Mouse (Mus musculus): Measurements from ENCODE around the gene Rnf151. TPM values are rescaled to one million over a fixed set of nuclear protein-coding genes. Genes with fewer than 3 reads are reported as not detected.

Rnf151 gene
- polyA plus RNA-seq, 1 experiment from 2014 or later, result 0.15 TPM

GRCm38 (mm10) chr17:24745526-24746497 lies 27.9 kb upstream of the Rnf151 start:
- Histone ChIP-seq H3K9me3 (ENCODE audit: control insufficient read depth, low read length) (no peaks in the 10 kb centered on the region), H3K4me2 (ENCODE audit: low read length) (no peak overlapping the region), H3K9ac (ENCODE audit: low read length) (no peak overlapping the region), H3K4me1 (replicated peaks; ENCODE audit: control insufficient read depth, insufficient read depth, low read length) (0 out of 2 replicates have a peak, but pooled peaks cover 6% of the 10 kb centered on the region), H3K27ac (ENCODE audit: low read depth) (no peak overlapping the region), H3K4me3 (ENCODE audit: low read depth, low read length) (no peak overlapping the region), H3K36me3 (ENCODE audit: control insufficient read depth, insufficient read depth, low read length) (peaks cover 9% of the 10 kb centered on the region; the same call in 1 of the 2 replicates), H3K27me3 (replicated peaks; ENCODE audit: control insufficient read depth, insufficient read depth, low read length) (peaks cover 11% of the 10 kb centered on the region)
- 25% methylated on average over 7 of the region's 7 CpGs for WGBS
- DNase-seq (ENCODE audit: low spot score) (peak; percentile 90), ATAC-seq (replicated peaks; ENCODE audit: low FRiP score, low TSS enrichment, low read depth) (peak; percentile 56; the same call in 1 of the 2 replicates)

DNA sequence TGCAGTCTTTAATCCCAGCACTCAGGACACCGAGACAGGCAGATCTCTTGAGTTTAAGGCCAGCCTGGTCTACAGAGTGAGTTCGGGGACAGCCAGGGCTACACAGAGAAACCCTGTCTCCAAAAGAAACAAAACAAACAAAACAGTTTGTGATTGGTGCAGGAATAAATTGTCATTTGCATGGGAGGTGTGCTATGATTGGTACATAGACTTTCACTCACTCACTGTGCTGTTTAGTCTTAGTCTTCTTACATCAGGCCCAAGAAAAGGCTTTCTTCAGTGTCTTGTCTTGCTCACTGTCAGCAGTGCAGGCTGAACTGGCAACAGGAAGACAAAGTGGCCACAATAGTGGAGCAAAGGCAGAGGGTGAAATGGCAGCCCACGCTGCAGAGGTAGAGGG lies 26.5 kb upstream of the Rnf151 start:
- Histone ChIP-seq H3K4me3 (ENCODE audit: low read depth, low read length) (no peak overlapping the region), H3K27ac (ENCODE audit: low read depth) (no peak overlapping the region), H3K36me3 (ENCODE audit: control insufficient read depth, insufficient read depth, low read length) (peaks cover 15% of the 10 kb centered on the region; the same call in 1 of the 2 replicates), H3K9me3 (ENCODE audit: control insufficient read depth, low read length) (no peaks in the 10 kb centered on the region), H3K4me1 (replicated peaks; ENCODE audit: control insufficient read depth, insufficient read depth, low read length) (0 out of 2 replicates have a peak, but pooled peaks cover 6% of the 10 kb centered on the region), H3K9ac (ENCODE audit: low read length) (no peak overlapping the region), H3K27me3 (replicated peaks; ENCODE audit: control insufficient read depth, insufficient read depth, low read length) (no peaks in the 10 kb centered on the region), H3K4me2 (ENCODE audit: low read length) (no peak overlapping the region)
- ATAC-seq (replicated peaks; ENCODE audit: low FRiP score, low TSS enrichment, low read depth) (no peak), DNase-seq (ENCODE audit: low spot score) (no peak)
- 73% methylated on average over 3 of the region's 3 CpGs for WGBS

- ATAC-seq (replicated peaks; ENCODE audit: low FRiP score, low TSS enrichment, low read depth) (no peak), DNase-seq (ENCODE audit: low spot score) (no peak)
- Histone ChIP-seq H3K4me1 (replicated peaks; ENCODE audit: control insufficient read depth, insufficient read depth, low read length) (0 out of 2 replicates have a peak, but pooled peaks cover 6% of the 10 kb centered on the region), H3K4me2 (ENCODE audit: low read length) (no peak overlapping the region), H3K36me3 (ENCODE audit: control insufficient read depth, insufficient read depth, low read length) (peaks cover 15% of the 10 kb centered on the region; the same call in 1 of the 2 replicates), H3K27me3 (replicated peaks; ENCODE audit: control insufficient read depth, insufficient read depth, low read length) (no peaks in the 10 kb centered on the region), H3K4me3 (ENCODE audit: low read depth, low read length) (no peak overlapping the region), H3K9me3 (ENCODE audit: control insufficient read depth, low read length) (no peaks in the 10 kb centered on the region), H3K27ac (ENCODE audit: low read depth) (no peak overlapping the region), H3K9ac (ENCODE audit: low read length) (no peak overlapping the region)
- 71% methylated on average over 5 of the region's 5 CpGs for WGBS
Observed at GRCm38 (mm10) chr17:24743896-24744295, 26.0 kb upstream of the Rnf151 start.

GRCm38 (mm10) chr17:24742307-24742706 lies 24.4 kb upstream of the Rnf151 start:
- Histone ChIP-seq H3K4me3 (ENCODE audit: low read depth, low read length) (no peak overlapping the region), H3K4me1 (replicated peaks; ENCODE audit: control insufficient read depth, insufficient read depth, low read length) (peaks cover 6% of the 10 kb centered on the region; the same call in 1 of the 2 replicates), H3K27ac (ENCODE audit: low read depth) (no peak overlapping the region), H3K36me3 (ENCODE audit: control insufficient read depth, insufficient read depth, low read length) (peaks cover 15% of the 10 kb centered on the region; the same call in 1 of the 2 replicates), H3K4me2 (ENCODE audit: low read length) (no peak overlapping the region), H3K9ac (ENCODE audit: low read length) (no peak overlapping the region), H3K27me3 (replicated peaks; ENCODE audit: control insufficient read depth, insufficient read depth, low read length) (no peaks in the 10 kb centered on the region), H3K9me3 (ENCODE audit: control insufficient read depth, low read length) (no peaks in the 10 kb centered on the region)
- DNase-seq (ENCODE audit: low spot score) (no peak), ATAC-seq (replicated peaks; ENCODE audit: low FRiP score, low TSS enrichment, low read depth) (no peak)
- WGBS, result 79% methylated on average over 8 of the region's 8 CpGs

DNA sequence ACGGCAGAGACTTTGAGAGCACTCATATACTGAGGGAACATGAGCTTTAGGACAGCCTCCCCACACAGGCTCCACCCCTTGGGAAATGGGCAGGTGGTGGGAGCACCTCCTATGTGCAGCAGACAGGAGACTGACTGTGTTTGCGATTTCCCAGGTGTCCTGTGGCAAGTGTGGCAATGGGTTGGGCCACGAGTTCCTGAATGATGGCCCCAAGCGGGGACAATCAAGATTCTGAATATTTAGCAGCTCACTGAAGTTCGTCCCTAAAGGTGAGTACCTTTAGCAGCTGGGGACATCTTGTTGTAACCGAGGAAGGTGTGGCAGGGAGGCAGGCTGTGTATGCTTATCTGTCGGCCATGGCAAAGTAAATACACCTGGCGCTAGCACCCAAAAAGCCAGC lies 22.1 kb upstream of the Rnf151 start:
- Histone ChIP-seq H3K27me3 (replicated peaks; ENCODE audit: control insufficient read depth, insufficient read depth, low read length) (no peaks in the 10 kb centered on the region), H3K9me3 (ENCODE audit: control insufficient read depth, low read length) (no peaks in the 10 kb centered on the region), H3K4me3 (ENCODE audit: low read depth, low read length) (no peak overlapping the region), H3K27ac (ENCODE audit: low read depth) (no peak overlapping the region), H3K36me3 (ENCODE audit: control insufficient read depth, insufficient read depth, low read length) (peaks cover 15% of the 10 kb centered on the region; the same call in 1 of the 2 replicates), H3K4me1 (replicated peaks; ENCODE audit: control insufficient read depth, insufficient read depth, low read length) (peaks cover 7% of the 10 kb centered on the region; the same call in 1 of the 2 replicates), H3K9ac (ENCODE audit: low read length) (no peak overlapping the region), H3K4me2 (ENCODE audit: low read length) (no peak overlapping the region)
- 73% methylated on average over 8 of the region's 8 CpGs for WGBS
- DNase-seq (ENCODE audit: low spot score) (no peak), ATAC-seq (replicated peaks; ENCODE audit: low FRiP score, low TSS enrichment, low read depth) (no peak)

GRCm38 (mm10) chr17:24738238-24738637 lies 20.4 kb upstream of the Rnf151 start:
- DNase-seq (ENCODE audit: low spot score), result no peak
- 82% methylated on average over 4 of the region's 4 CpGs for WGBS
- H3K36me3 ChIP-seq (ENCODE audit: control insufficient read depth, insufficient read depth, low read length), result peaks cover 15% of the 10 kb centered on the region; the same call in 1 of the 2 replicates

DNA sequence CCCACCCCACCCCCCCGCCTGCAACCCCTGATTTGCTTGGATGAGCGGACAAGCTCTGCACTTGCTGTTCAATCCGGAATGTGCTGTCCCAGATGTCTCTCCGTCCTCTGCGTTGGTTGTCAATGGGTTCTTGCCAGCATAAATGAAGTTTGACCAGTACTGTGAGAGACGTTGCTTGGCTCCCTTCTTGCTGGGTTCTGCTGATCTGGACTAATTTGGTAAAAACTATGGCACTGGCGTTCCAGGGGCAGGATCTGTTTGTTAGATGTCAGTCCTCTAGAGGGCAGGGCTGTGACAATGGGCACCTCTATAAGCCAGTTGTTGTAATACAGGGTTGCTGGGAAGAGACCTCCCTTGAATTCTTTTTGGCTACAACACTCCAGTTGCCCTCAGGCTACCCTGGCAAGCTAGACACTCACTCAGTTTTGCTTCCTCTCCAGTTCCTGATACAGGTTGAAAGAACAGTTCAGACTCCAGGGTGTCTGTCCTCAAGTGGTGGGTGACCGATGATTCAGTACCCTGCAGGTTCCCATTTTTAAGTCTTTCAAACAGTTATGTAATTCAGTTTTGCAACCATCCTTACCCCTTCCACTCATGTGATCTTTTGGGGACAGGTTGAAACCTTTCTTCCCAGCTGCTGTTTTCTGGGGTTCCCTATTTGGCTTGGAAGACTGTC lies 19.4 kb upstream of the Rnf151 start:
- WGBS, result 28% methylated on average over 8 of the region's 8 CpGs
- peaks cover 15% of the 10 kb centered on the region; the same call in 1 of the 2 replicates for H3K36me3 ChIP-seq (ENCODE audit: control insufficient read depth, insufficient read depth, low read length)
- H3K9me3 ChIP-seq (ENCODE audit: control insufficient read depth, low read length), result no peaks in the 10 kb centered on the region
- DNase-seq (ENCODE audit: low spot score) (no peak), ATAC-seq (replicated peaks; ENCODE audit: low FRiP score, low TSS enrichment, low read depth) (no peak)
- H3K9ac ChIP-seq (ENCODE audit: low read length), result peak overlapping the region; percentile 65
- peak overlapping the region; percentile 61 for H3K4me3 ChIP-seq (ENCODE audit: low read depth, low read length)
- no peak overlapping the region for H3K27ac ChIP-seq (ENCODE audit: low read depth)
- H3K4me1 ChIP-seq (replicated peaks; ENCODE audit: control insufficient read depth, insufficient read depth, low read length), result peaks cover 7% of the 10 kb centered on the region; the same call in 1 of the 2 replicates
- H3K4me2 ChIP-seq (ENCODE audit: low read length), result peak overlapping the region; percentile 82
- no peaks in the 10 kb centered on the region for H3K27me3 ChIP-seq (replicated peaks; ENCODE audit: control insufficient read depth, insufficient read depth, low read length)

More at GRCm38 (mm10) chr17:24738238-24738637, 20.4 kb upstream of the Rnf151 start:
- no peak overlapping the region for H3K9ac ChIP-seq (ENCODE audit: low read length)
- H3K27me3 ChIP-seq (replicated peaks; ENCODE audit: control insufficient read depth, insufficient read depth, low read length), result no peaks in the 10 kb centered on the region
- H3K27ac ChIP-seq (ENCODE audit: low read depth), result no peak overlapping the region
- H3K9me3 ChIP-seq (ENCODE audit: control insufficient read depth, low read length), result no peaks in the 10 kb centered on the region
- no peak overlapping the region for H3K4me3 ChIP-seq (ENCODE audit: low read depth, low read length)
- ATAC-seq (replicated peaks; ENCODE audit: low FRiP score, low TSS enrichment, low read depth), result no peak
- no peak overlapping the region for H3K4me2 ChIP-seq (ENCODE audit: low read length)
- H3K4me1 ChIP-seq (replicated peaks; ENCODE audit: control insufficient read depth, insufficient read depth, low read length), result peaks cover 7% of the 10 kb centered on the region; the same call in 1 of the 2 replicates

- peak within 1 kb of the TSS; percentile 82 for H3K4me2 ChIP-seq (ENCODE audit: low read length)
- H3K9ac ChIP-seq (ENCODE audit: low read length), result peak within 1 kb of the TSS; percentile 65
- ATAC-seq (replicated peaks; ENCODE audit: low FRiP score, low TSS enrichment, low read depth), result peak; percentile 95
- peak within 1 kb of the TSS; percentile 60 for H3K27ac ChIP-seq (ENCODE audit: low read depth)
- no peaks in the 10 kb centered on the region for H3K27me3 ChIP-seq (replicated peaks; ENCODE audit: control insufficient read depth, insufficient read depth, low read length)
- DNase-seq (ENCODE audit: low spot score), result peak; percentile 94
- H3K4me1 ChIP-seq (replicated peaks; ENCODE audit: control insufficient read depth, insufficient read depth, low read length), result peaks cover 7% of the 10 kb centered on the region; the same call in 1 of the 2 replicates
- peak within 1 kb of the TSS; percentile 61 for H3K4me3 ChIP-seq (ENCODE audit: low read depth, low read length)
- WGBS, result 1% methylated on average over 29 of the region's 29 CpGs
- H3K36me3 ChIP-seq (ENCODE audit: control insufficient read depth, insufficient read depth, low read length), result peaks cover 9% of the 10 kb centered on the region; the same call in 1 of the 2 replicates
- no peaks in the 10 kb centered on the region for H3K9me3 ChIP-seq (ENCODE audit: control insufficient read depth, low read length)
Observed at GRCm38 (mm10) chr17:24736330-24737051, 18.6 kb upstream of the Rnf151 start, which contains the start of gene Msrb1. Gene Msrb1, plus strand, starts transcription at chr17:24736642.

All from intestine, embryonic 14.5 days (tissue).